Mouse (Mus musculus) ES-Bruce4 (cell line): Measurements from ENCODE around the gene Mta2. TPM values are rescaled to one million over a fixed set of nuclear protein-coding genes. Genes with fewer than 3 reads are reported as not detected.
A peak's percentile ranks its signal among the peaks of the same experiment; 100 is the strongest.
"Not testable (repeated sequence)": the region's sequence is repeated elsewhere in the genome, so short reads cannot be mapped to it uniquely, and the experiment has no call there.

Experiments used
- H3K27ac ChIP-seq: 2 replicates; pipeline ENCODE4 v1.5.1; 2012; ENCODE audit warnings: low read length, inconsistent platforms; ENCODE audit not compliant: insufficient read depth
- H3K27me3 ChIP-seq: 2 replicates; pipeline ENCODE4 v1.6.1; 2012; ENCODE audit warnings: mild to moderate bottlenecking, low read length, inconsistent platforms; ENCODE audit not compliant: control insufficient read depth, poor library complexity, insufficient read depth, severe bottlenecking
- H3K36me3 ChIP-seq: 2 replicates; pipeline ENCODE4 v1.6.1; 2012; ENCODE audit warnings: inconsistent platforms, mild to moderate bottlenecking, low read length, moderate library complexity; ENCODE audit not compliant: control insufficient read depth, poor library complexity, insufficient read depth, severe bottlenecking
- H3K4me1 ChIP-seq: one replicate; pipeline ENCODE4 v1.8.1; 2011; ENCODE audit warnings: low read length; ENCODE audit not compliant: control insufficient read depth, insufficient read depth
- H3K4me3 ChIP-seq: 2 replicates; pipeline ENCODE4 v1.5.1; 2011; ENCODE audit warnings: low read depth, mild to moderate bottlenecking, low read length
- H3K9ac ChIP-seq: 2 replicates; pipeline ENCODE4 v1.6.1; 2012; ENCODE audit warnings: low read depth, mild to moderate bottlenecking, inconsistent platforms; ENCODE audit not compliant: poor library complexity, severe bottlenecking
- H3K9me3 ChIP-seq: replicated peaks from 2 replicates; pipeline ENCODE4 v1.6.1; 2012; ENCODE audit warnings: mild to moderate bottlenecking, low read length, inconsistent platforms; ENCODE audit not compliant: control insufficient read depth, poor library complexity, insufficient read depth, severe bottlenecking
- CTCF ChIP-seq: IDR thresholded peaks from one replicate; pipeline ENCODE4 v1.8.1; 2011; ENCODE audit warnings: low read depth, low read length
- EP300 ChIP-seq: IDR thresholded peaks from 2 replicates; pipeline ENCODE4 v1.6.1; 2011; ENCODE audit warnings: low read depth, low read length; ENCODE audit not compliant: insufficient read depth
- POLR2A ChIP-seq: IDR thresholded peaks from one replicate; pipeline ENCODE4 v1.8.1; 2011; ENCODE audit warnings: low read length; ENCODE audit not compliant: insufficient read depth
- polyA plus RNA-seq: library from polyadenylated mRNA; stranded (reverse); fragments of >200 nt; gene quantifications from 2 replicates; pipeline ENCODE4 v1.2.4, GENCODE M21; 2011; ENCODE audit warnings: low read depth; ENCODE audit not compliant: missing spikeins, insufficient read depth, insufficient read length

Gene Mta2
- polyA plus RNA-seq: 106 and 108 TPM in 2 replicates

DNA sequence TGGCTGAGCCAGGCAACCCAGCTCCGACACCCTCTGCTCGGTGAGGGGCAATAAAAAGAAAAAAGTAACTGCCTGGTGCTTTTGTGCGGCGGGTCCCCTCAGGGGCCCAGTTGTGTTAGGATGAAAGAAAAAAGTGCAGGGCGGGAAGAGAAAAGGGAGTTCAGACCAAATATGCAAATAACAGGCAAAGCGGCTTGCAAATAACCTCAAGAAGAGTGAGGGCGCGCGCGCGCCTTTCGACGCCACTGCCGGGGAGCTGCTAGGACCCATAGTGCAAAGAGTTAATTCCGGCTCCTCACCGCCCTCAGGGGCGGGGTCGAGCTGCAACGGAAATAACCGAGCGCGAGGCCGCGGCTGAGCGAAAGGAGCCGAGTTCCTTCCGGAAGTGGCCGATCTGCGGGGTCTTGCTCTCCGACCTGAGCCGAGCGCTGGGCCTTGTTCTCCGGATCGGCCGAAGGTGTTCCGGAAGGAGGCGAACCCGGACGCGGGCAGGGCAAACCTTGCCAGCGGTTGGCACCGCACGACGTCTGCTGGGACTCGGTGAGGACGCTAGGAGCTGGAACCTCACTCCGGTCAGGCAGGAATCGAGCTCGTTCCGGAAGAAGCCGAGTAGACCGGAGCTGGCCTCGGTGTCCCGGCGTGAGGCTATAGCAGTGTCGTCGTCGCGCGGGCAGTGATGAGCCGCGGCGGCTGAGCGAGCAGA is at the start of gene Mta2:
Gene Mta2 (plus strand): TSS at position 361 of the 703 bp plus-strand sequence.
- Histone ChIP-seq H3K27ac (peak within 1 kb of the TSS; percentile 60), H3K27me3 (no peaks in the 10 kb centered on the region), H3K4me3 (peak within 1 kb of the TSS; percentile 71), H3K4me1 (peaks cover 2% of the 10 kb centered on the region), H3K36me3 (peaks cover 18% of the 10 kb centered on the region), H3K9me3 (no peaks in the 10 kb centered on the region), H3K9ac (peak within 1 kb of the TSS; percentile 84)
- TF ChIP-seq CTCF (no peak), EP300 (0 out of 2 replicates have a peak, but pooled peaks have one; percentile 11), POLR2A (peak; percentile 36)

GRCm38 (mm10) chr19:8892829-8893766 is 48.6 kb upstream of the Mta2 start, which contains the start of gene Ints5:
Gene Ints5, plus strand, starts transcription at chr19:8893005.
- H3K27ac ChIP-seq: peak within 1 kb of the TSS; percentile 10
- peak within 1 kb of the TSS; percentile 96 for H3K9ac ChIP-seq
- no peaks in the 10 kb centered on the region for H3K9me3 ChIP-seq
- H3K36me3 ChIP-seq: peaks cover 36% of the 10 kb centered on the region
- TF ChIP-seq POLR2A (peak; percentile 66), CTCF (no peak), EP300 (peak; percentile 63; the same call in 1 of the 2 replicates)
- H3K4me3 ChIP-seq: peak within 1 kb of the TSS; percentile 90
- H3K4me1 ChIP-seq: peaks cover 1% of the 10 kb centered on the region
- no peaks in the 10 kb centered on the region for H3K27me3 ChIP-seq

- Histone ChIP-seq H3K27me3 (no peaks in the 10 kb centered on the region), H3K4me3 (no peak overlapping the region), H3K9me3 (no peaks in the 10 kb centered on the region), H3K4me1 (no peaks in the 10 kb centered on the region), H3K27ac (no peak overlapping the region), H3K36me3 (peaks cover 26% of the 10 kb centered on the region), H3K9ac (no peak overlapping the region)
- no peak for TF ChIP-seq CTCF
- TF ChIP-seq EP300: no peak
- no peak for TF ChIP-seq POLR2A
Observed at GRCm38 (mm10) chr19:8895397-8895960, 46.2 kb upstream of the Mta2 start.

- H3K9ac ChIP-seq, H3K27ac ChIP-seq, H3K4me1 ChIP-seq, H3K4me3 ChIP-seq, H3K27me3 ChIP-seq, H3K9me3 ChIP-seq: not testable (repeated sequence)
- H3K36me3 ChIP-seq: peaks cover 19% of the 10 kb centered on the region
Observed at GRCm38 (mm10) chr19:8896231-8896630, 45.4 kb upstream of the Mta2 start.

DNA sequence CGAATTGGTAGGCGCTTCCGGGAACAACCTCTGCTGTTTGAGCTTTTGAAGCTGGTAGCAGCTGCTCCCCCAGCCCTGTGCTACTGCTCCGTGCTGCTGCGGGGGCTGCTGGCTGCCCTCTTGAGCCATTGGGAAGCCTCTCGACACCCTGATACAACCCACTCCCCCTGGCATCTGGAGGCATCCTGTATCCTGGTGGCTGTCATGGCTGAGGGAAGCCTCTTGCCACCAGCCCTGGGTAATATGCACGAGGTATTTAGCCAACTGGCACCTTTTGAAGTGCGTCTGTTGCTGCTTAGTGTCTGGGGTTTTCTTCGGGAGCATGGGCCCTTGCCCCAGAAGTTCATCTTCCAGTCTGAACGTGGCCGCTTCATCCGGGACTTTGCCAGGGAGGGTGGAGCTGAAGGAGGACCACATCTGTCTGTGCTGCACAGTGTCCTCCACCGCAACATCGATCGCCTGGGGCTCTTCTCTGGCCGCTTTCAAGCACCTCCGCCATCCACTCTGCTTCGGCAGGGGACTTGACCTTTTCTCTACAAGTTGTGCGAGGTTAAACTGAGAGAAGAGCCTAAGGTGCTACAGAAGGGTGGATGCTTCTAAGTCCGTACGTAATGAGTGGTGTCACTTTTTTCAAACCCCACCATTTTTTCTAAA is 44.3 kb upstream of the Mta2 start:
- peak overlapping the region; percentile 28 for H3K4me3 ChIP-seq
- H3K9ac ChIP-seq: peak overlapping the region; percentile 45
- H3K36me3 ChIP-seq: peaks cover 21% of the 10 kb centered on the region
- H3K27me3 ChIP-seq, H3K9me3 ChIP-seq, H3K4me1 ChIP-seq: not testable (repeated sequence)
- peak overlapping the region; percentile 60 for H3K27ac ChIP-seq
